Mouse (Mus musculus) liver, embryonic 16.5 days (tissue): ENCODE results near the gene Chrm3. TPM values are rescaled to one million over a fixed set of nuclear protein-coding genes. Genes with fewer than 3 reads are reported as not detected.

Experiments
- ATAC-seq: fragments of 200-750 bp; cut with Nextera tagmentation; 2 replicates; pipeline ENCODE4 v1.8.0; 2017; ENCODE audit warnings: low read depth, mild to moderate bottlenecking, moderate number of reproducible peaks, moderate library complexity
- H3K27ac ChIP-seq: fragments of 300-500 bp; sonication (generic); 2 replicates; pipeline ENCODE4 v1.5.1; 2014; ENCODE audit warnings: mild to moderate bottlenecking, low read length
- H3K27me3 ChIP-seq: fragments of 300-500 bp; sonication (generic); 2 replicates; pipeline ENCODE4 v1.6.1; 2014; ENCODE audit warnings: low read depth, low read length, mixed read lengths; ENCODE audit not compliant: control insufficient read depth, insufficient read depth
- H3K36me3 ChIP-seq: fragments of 300-500 bp; sonication (generic); 2 replicates; pipeline ENCODE4 v1.6.1; 2014; ENCODE audit warnings: mild to moderate bottlenecking; ENCODE audit not compliant: control insufficient read depth, insufficient read depth
- H3K4me1 ChIP-seq: fragments of 300-500 bp; sonication (generic); 2 replicates; pipeline ENCODE4 v1.6.1; 2014; ENCODE audit warnings: low read depth, low read length, mixed read lengths; ENCODE audit not compliant: control insufficient read depth
- H3K4me2 ChIP-seq: fragments of 300-500 bp; sonication (generic); 2 replicates; pipeline ENCODE4 v1.6.1; 2014; ENCODE audit warnings: low read depth, low read length, mixed read lengths
- H3K4me3 ChIP-seq: fragments of 300-500 bp; sonication (generic); 2 replicates; pipeline ENCODE4 v1.5.1; 2014; ENCODE audit warnings: low read depth, mild to moderate bottlenecking, low read length
- H3K9ac ChIP-seq: fragments of 300-500 bp; sonication (generic); 2 replicates; pipeline ENCODE4 v1.6.1; 2014; ENCODE audit warnings: low read depth, low read length
- H3K9me3 ChIP-seq: fragments of 300-500 bp; sonication (generic); replicated peaks from 2 replicates; pipeline ENCODE4 v1.6.1; 2016; ENCODE audit warnings: low read length; ENCODE audit not compliant: control insufficient read depth
- WGBS: fragments of 180-500 bp; shearing (Covaris S2); extraction: QIAGEN DNeasy Blood & Tissue Kit; methylation state at CpG from one replicate; pipeline ENCODE4 v1.1.7; 2014; ENCODE audit not compliant: insufficient replicate concordance; 5-methylcytosine and 5-hydroxymethylcytosine counted together
- polyA plus RNA-seq: library from polyadenylated mRNA; unstranded; fragments of >200 nt; fragmentation: Nextera tagmentation; extraction: Ambion mirVana; gene quantifications from 2 replicates; pipeline ENCODE4 v1.2.1, GENCODE M21; 2015

Gene Chrm3
- polyA plus RNA-seq, 1 experiment from 2014 or later: 0.05 TPM

- Histone ChIP-seq H3K4me1 (no peaks in the 10 kb centered on the region), H3K4me3 (no peak overlapping the region), H3K36me3 (no peaks in the 10 kb centered on the region), H3K27me3 (no peaks in the 10 kb centered on the region), H3K9me3 (no peaks in the 10 kb centered on the region), H3K9ac (no peak overlapping the region), H3K4me2 (no peak overlapping the region), H3K27ac (no peak overlapping the region)
- 53% methylated on average over 5 of the region's 5 CpGs for WGBS
- no peak for ATAC-seq
Measured at GRCm38 (mm10) chr13:9890460-9890859, 470.2 kb downstream of the Chrm3 start.

GRCm38 (mm10) chr13:9889954-9890353 is 470.7 kb downstream of the Chrm3 start:
- no peak overlapping the region for H3K27ac ChIP-seq
- H3K4me2 ChIP-seq: no peak overlapping the region
- H3K36me3 ChIP-seq: no peaks in the 10 kb centered on the region
- ATAC-seq: no peak
- H3K4me1 ChIP-seq: no peaks in the 10 kb centered on the region
- H3K9me3 ChIP-seq: no peaks in the 10 kb centered on the region
- no peaks in the 10 kb centered on the region for H3K27me3 ChIP-seq
- no peak overlapping the region for H3K4me3 ChIP-seq
- WGBS: 24% methylated on average over 1 of the region's 1 CpGs
- no peak overlapping the region for H3K9ac ChIP-seq

GRCm38 (mm10) chr13:9888284-9888683 is 472.4 kb downstream of the Chrm3 start:
- H3K4me3 ChIP-seq: no peak overlapping the region
- no peaks in the 10 kb centered on the region for H3K4me1 ChIP-seq
- no peaks in the 10 kb centered on the region for H3K27me3 ChIP-seq
- 57% methylated on average over 5 of the region's 5 CpGs for WGBS
- no peak for ATAC-seq
- no peaks in the 10 kb centered on the region for H3K9me3 ChIP-seq
- no peak overlapping the region for H3K27ac ChIP-seq
- no peak overlapping the region for H3K9ac ChIP-seq
- no peaks in the 10 kb centered on the region for H3K36me3 ChIP-seq
- H3K4me2 ChIP-seq: no peak overlapping the region

- Histone ChIP-seq H3K9me3 (no peaks in the 10 kb centered on the region), H3K36me3 (no peaks in the 10 kb centered on the region), H3K4me1 (no peaks in the 10 kb centered on the region), H3K9ac (no peak overlapping the region), H3K27me3 (no peaks in the 10 kb centered on the region), H3K4me3 (no peak overlapping the region), H3K4me2 (no peak overlapping the region), H3K27ac (no peak overlapping the region)
- WGBS: 68% methylated on average over 5 of the region's 5 CpGs
- ATAC-seq: no peak
Measured at GRCm38 (mm10) chr13:9887261-9887660, 473.4 kb downstream of the Chrm3 start.

- no peak overlapping the region for H3K27ac ChIP-seq
- no peak overlapping the region for H3K4me3 ChIP-seq
- no peaks in the 10 kb centered on the region for H3K4me1 ChIP-seq
- H3K9ac ChIP-seq: no peak overlapping the region
- H3K9me3 ChIP-seq: no peaks in the 10 kb centered on the region
- H3K36me3 ChIP-seq: no peaks in the 10 kb centered on the region
- 56% methylated on average over 6 of the region's 6 CpGs for WGBS
- no peaks in the 10 kb centered on the region for H3K27me3 ChIP-seq
- ATAC-seq: no peak
- no peak overlapping the region for H3K4me2 ChIP-seq
Measured at GRCm38 (mm10) chr13:9886465-9887135, 474.0 kb downstream of the Chrm3 start.

- Histone ChIP-seq H3K9ac (no peak overlapping the region), H3K4me1 (no peaks in the 10 kb centered on the region), H3K27ac (no peak overlapping the region), H3K4me2 (no peak overlapping the region), H3K4me3 (no peak overlapping the region), H3K36me3 (no peaks in the 10 kb centered on the region), H3K9me3 (no peaks in the 10 kb centered on the region), H3K27me3 (no peaks in the 10 kb centered on the region)
- 45% methylated on average over 15 of the region's 15 CpGs for WGBS
- ATAC-seq: peak; percentile 59; the same call in 1 of the 2 replicates
Measured at GRCm38 (mm10) chr13:9882362-9883282, 478.0 kb downstream of the Chrm3 start.

- 47% methylated on average over 4 of the region's 4 CpGs for WGBS
- no peak overlapping the region for H3K27ac ChIP-seq
- H3K9ac ChIP-seq: no peak overlapping the region
- H3K9me3 ChIP-seq: no peaks in the 10 kb centered on the region
- H3K4me1 ChIP-seq: no peaks in the 10 kb centered on the region
- no peak overlapping the region for H3K4me2 ChIP-seq
- H3K36me3 ChIP-seq: no peaks in the 10 kb centered on the region
- no peak for ATAC-seq
- H3K4me3 ChIP-seq: no peak overlapping the region
- H3K27me3 ChIP-seq: no peaks in the 10 kb centered on the region
Measured at GRCm38 (mm10) chr13:9881930-9882329, 478.7 kb downstream of the Chrm3 start.

GRCm38 (mm10) chr13:9880401-9880800 is 480.2 kb downstream of the Chrm3 start:
- 63% methylated on average over 4 of the region's 4 CpGs for WGBS
- Histone ChIP-seq H3K4me3 (no peak overlapping the region), H3K27ac (no peak overlapping the region), H3K4me1 (no peaks in the 10 kb centered on the region), H3K4me2 (no peak overlapping the region), H3K27me3 (no peaks in the 10 kb centered on the region), H3K36me3 (no peaks in the 10 kb centered on the region), H3K9me3 (no peaks in the 10 kb centered on the region), H3K9ac (no peak overlapping the region)
- ATAC-seq: no peak

- WGBS: 65% methylated on average over 7 of the region's 7 CpGs
- H3K9me3 ChIP-seq: no peaks in the 10 kb centered on the region
- no peaks in the 10 kb centered on the region for H3K4me1 ChIP-seq
- no peak overlapping the region for H3K27ac ChIP-seq
- ATAC-seq: no peak
- no peak overlapping the region for H3K4me3 ChIP-seq
- no peak overlapping the region for H3K4me2 ChIP-seq
- no peaks in the 10 kb centered on the region for H3K27me3 ChIP-seq
- no peaks in the 10 kb centered on the region for H3K36me3 ChIP-seq
- H3K9ac ChIP-seq: no peak overlapping the region
Measured at GRCm38 (mm10) chr13:9878596-9879010, 482.0 kb downstream of the Chrm3 start.
